Mouse (Mus musculus) CH12.LX (cell line): ENCODE measurements around the gene Nsun2. TPM values are rescaled to one million over a fixed set of nuclear protein-coding genes. Genes with fewer than 3 reads are reported as not detected.

Experiments
- DNase-seq: peaks from one replicate; pipeline ENCODE4 v3.0.0-alpha.2; 2013; ENCODE audit errors: extremely low read depth
- H3K27ac ChIP-seq: 2 replicates; pipeline ENCODE4 v1.5.1; 2012; ENCODE audit warnings: low read depth, mild to moderate bottlenecking, control low read depth, moderate library complexity; ENCODE audit not compliant: insufficient read depth
- H3K27me3 ChIP-seq: replicated peaks from 2 replicates; pipeline ENCODE3; 2012; ENCODE audit warnings: inconsistent platforms
- H3K36me3 ChIP-seq, 2 experiments: replicated peaks in 1 of 2; 2 replicates each; pipeline versions ENCODE3 to v1.6.1; 2012; ENCODE audit warnings: inconsistent platforms in 1 of 2, low read length in 1 of 2, mild to moderate bottlenecking in 1 of 2, mixed read lengths in 1 of 2, moderate library complexity in 1 of 2; ENCODE audit not compliant: control insufficient read depth in 1 of 2, insufficient read depth in 1 of 2
- H3K4me1 ChIP-seq, 2 experiments: 2 replicates each; pipeline ENCODE4 v1.6.1; 2012; ENCODE audit warnings: inconsistent platforms in 1 of 2, moderate library complexity in 1 of 2; ENCODE audit not compliant: insufficient read depth in 2 of 2, control insufficient read depth in 1 of 2
- H3K4me2 ChIP-seq: 2 replicates; pipeline ENCODE4 v1.6.1; 2012; ENCODE audit warnings: low read depth, mild to moderate bottlenecking, control low read depth; ENCODE audit not compliant: poor library complexity, insufficient read depth, severe bottlenecking
- H3K4me3 ChIP-seq, 3 experiments: fragments of 150-350 bp in 1 of 3; sonication (generic) in 1 of 3; replicated peaks in 1 of 3; 2 replicates each; pipeline versions ENCODE3 to v1.5.1; 2011 to 2012; ENCODE audit warnings: low read depth in 2 of 3, low read length in 2 of 3, mild to moderate bottlenecking in 2 of 3, moderate library complexity in 2 of 3, control low read depth in 1 of 3, improper control_type of control experiment in 1 of 3, inconsistent platforms in 1 of 3, mixed read lengths in 1 of 3; ENCODE audit not compliant: poor library complexity in 1 of 3
- H3K79me2 ChIP-seq: replicated peaks from 2 replicates; pipeline ENCODE4 v1.6.1; 2012; ENCODE audit warnings: mild to moderate bottlenecking, moderate library complexity; ENCODE audit not compliant: control insufficient read depth, poor library complexity, insufficient read depth, severe bottlenecking; ENCODE audit errors: extremely low read depth
- H3K9ac ChIP-seq: 2 replicates; pipeline ENCODE4 v1.6.1; 2012; ENCODE audit warnings: low read depth, mild to moderate bottlenecking, control low read depth, moderate library complexity; ENCODE audit not compliant: insufficient read depth
- H3K9me3 ChIP-seq: replicated peaks from 2 replicates; pipeline ENCODE3; 2012; ENCODE audit warnings: low read length, inconsistent platforms, mixed read lengths
- CHD1 ChIP-seq: IDR thresholded peaks from 2 replicates; pipeline ENCODE4 v1.6.1; 2012; ENCODE audit warnings: low read depth, low read length, improper control_type of control experiment, inconsistent platforms
- ETS1 ChIP-seq: conservative IDR thresholded peaks from 2 replicates; pipeline ENCODE4 v1.6.1; 2012; ENCODE audit warnings: low read depth, mild to moderate bottlenecking, inconsistent platforms, low read length, improper control_type of control experiment, moderate library complexity
- GABPA ChIP-seq: IDR thresholded peaks from 2 replicates; pipeline ENCODE4 v1.6.1; 2012; ENCODE audit warnings: low read depth, low read length, improper control_type of control experiment, inconsistent platforms; ENCODE audit not compliant: insufficient replicate concordance
- HCFC1 ChIP-seq: IDR thresholded peaks from 2 replicates; pipeline ENCODE4 v1.6.1; 2012; ENCODE audit warnings: low read depth, mild to moderate bottlenecking, inconsistent platforms, low read length, improper control_type of control experiment
- IRF4 ChIP-seq: IDR thresholded peaks from 2 replicates; pipeline ENCODE4 v1.6.1; 2014; ENCODE audit warnings: low read depth, mild to moderate bottlenecking, inconsistent platforms, low read length, improper control_type of control experiment
- JUN ChIP-seq: IDR thresholded peaks from 2 replicates; pipeline ENCODE4 v1.6.1; 2011; ENCODE audit warnings: low read depth, mild to moderate bottlenecking, low read length, improper control_type of control experiment, moderate library complexity; ENCODE audit not compliant: insufficient read depth
- JUND ChIP-seq: conservative IDR thresholded peaks from 2 replicates; pipeline ENCODE4 v1.6.1; 2011; ENCODE audit warnings: low read depth, low read length, improper control_type of control experiment
- MEF2A ChIP-seq: IDR thresholded peaks from 2 replicates; pipeline ENCODE4 v1.6.1; 2014; ENCODE audit warnings: low read depth, mild to moderate bottlenecking, inconsistent platforms, low read length, improper control_type of control experiment, borderline replicate concordance
- NRF1 ChIP-seq: IDR thresholded peaks from 2 replicates; pipeline ENCODE4 v1.6.1; 2014; ENCODE audit warnings: low read depth, mild to moderate bottlenecking, inconsistent platforms, low read length, improper control_type of control experiment, moderate library complexity
- POLR2A ChIP-seq: IDR thresholded peaks from 2 replicates; pipeline ENCODE4 v1.6.1; 2011; ENCODE audit warnings: low read depth, mild to moderate bottlenecking, improper control_type of control experiment, low read length
- SMC3 ChIP-seq: IDR thresholded peaks from 2 replicates; pipeline ENCODE4 v1.6.1; 2011; ENCODE audit warnings: low read depth, low read length, improper control_type of control experiment
- UBTF ChIP-seq: IDR thresholded peaks from 2 replicates; pipeline ENCODE4 v1.6.1; 2012; ENCODE audit warnings: low read depth, mild to moderate bottlenecking, inconsistent platforms, low read length, improper control_type of control experiment, moderate library complexity
- USF1 ChIP-seq: IDR thresholded peaks from 2 replicates; pipeline ENCODE4 v1.6.1; 2014; ENCODE audit warnings: low read depth, mild to moderate bottlenecking, inconsistent platforms, low read length, improper control_type of control experiment
- USF2 ChIP-seq: conservative IDR thresholded peaks from 2 replicates; pipeline ENCODE4 v1.6.1; 2011; ENCODE audit warnings: low read depth, low read length, improper control_type of control experiment
- ZC3H11A ChIP-seq: IDR thresholded peaks from 2 replicates; pipeline ENCODE4 v1.6.1; 2012; ENCODE audit warnings: low read depth, mild to moderate bottlenecking, inconsistent platforms, low read length, improper control_type of control experiment
- ZMIZ1 ChIP-seq: IDR thresholded peaks from 2 replicates; pipeline ENCODE4 v1.6.1; 2012; ENCODE audit warnings: low read depth, mild to moderate bottlenecking, inconsistent platforms, low read length, improper control_type of control experiment
- ZNF384 ChIP-seq: IDR thresholded peaks from 2 replicates; pipeline ENCODE4 v1.6.1; 2012; ENCODE audit warnings: low read depth, low read length, improper control_type of control experiment, inconsistent platforms
- dilution Hi-C: fragments of 300-500 bp; cut with MboI; formaldehyde crosslinking; loops from 2 replicates; pipeline ENCODE4 v1.14.3; 2020; ENCODE audit warnings: low sequenced_read_pairs; ENCODE audit not compliant: extremely low pct_unique_long_range_greater_than_20kb, extremely low pct_ligation_motif_present
- in situ Hi-C: fragments of 300-500 bp; cut with MboI; formaldehyde crosslinking; loops from 3 replicates; pipeline ENCODE4 v1.14.3; 2019; ENCODE audit warnings: low sequenced_read_pairs, low pct_ligation_motif_present, low pct_unique_long_range_greater_than_20kb, mixed read lengths
- polyA plus RNA-seq: library from polyadenylated mRNA; unstranded; fragments of >175 nt; gene quantifications from 2 replicates; pipeline ENCODE4 v1.2.1, GENCODE M21; 2012; ENCODE audit warnings: low read depth; ENCODE audit not compliant: insufficient read length
- total RNA-seq, 2 experiments: library from RNA; depleted of rRNA; stranded (reverse); fragments of 300-350 nt in 1 of 2; fragments of >200 nt in 1 of 2; gene quantifications; 2 replicates each; pipeline ENCODE4 v1.2.3; 2012 to 2014

Nsun2 gene
- total and polyA plus RNA-seq, 3 experiments, result 178 to 292 (median 279) TPM

GRCm38 (mm10) chr13:69525867-69526266, 7.7 kb upstream of the Nsun2 start:
- Histone ChIP-seq H3K9me3 (no peaks in the 10 kb centered on the region), H3K79me2 (peaks cover 12% of the 10 kb centered on the region), H3K36me3 (peaks cover 5 to 60% of the 10 kb centered on the region in 2 experiments), H3K4me1 (peaks cover 0 to 44% of the 10 kb centered on the region in 2 experiments; a peak in 2 of 4 replicates), H3K27me3 (no peaks in the 10 kb centered on the region), H3K4me3 (no peak overlapping the region), H3K9ac (no peak overlapping the region), H3K4me2 (no peak overlapping the region), H3K27ac (no peak overlapping the region)
- in situ Hi-C loops, result no loop called here
- TF ChIP-seq USF1 (no peak), CHD1 (no peak), UBTF (no peak), ETS1 (no peak), ZMIZ1 (no peak), IRF4 (no peak)
- no peak for DNase-seq
- dilution Hi-C loops, result no loop called here

- Histone ChIP-seq H3K27me3 (no peaks in the 10 kb centered on the region), H3K4me2 (no peak overlapping the region), H3K4me1 (peaks cover 12 to 37% of the 10 kb centered on the region in 2 experiments), H3K27ac (no peak overlapping the region), H3K9ac (no peak overlapping the region), H3K79me2 (peaks cover 30% of the 10 kb centered on the region), H3K4me3 (no peak overlapping the region), H3K36me3 (peaks cover 5 to 65% of the 10 kb centered on the region in 2 experiments), H3K9me3 (no peaks in the 10 kb centered on the region)
- no peak for DNase-seq
- dilution Hi-C loops, result no loop called here
- in situ Hi-C loops, result no loop called here
- TF ChIP-seq JUN (no peak), ZC3H11A (no peak), USF1 (no peak), GABPA (no peak), POLR2A (no peak), SMC3 (no peak), USF2 (no peak), MEF2A (no peak), JUND (no peak), HCFC1 (no peak), NRF1 (no peak), ZNF384 (no peak)
Measured at GRCm38 (mm10) chr13:69528531-69528930, 5.0 kb upstream of the Nsun2 start.
